Mouse (Mus musculus): ENCODE results near the gene Wfdc12.

Gene Wfdc12

GRCm38 (mm10) chr2:164175850-164176249, 14.6 kb downstream of the Wfdc12 start:
- DNase-seq (ENCODE audit: low spot score) = no peak

GRCm38 (mm10) chr2:164174649-164175395, 15.6 kb downstream of the Wfdc12 start:
- no peak for DNase-seq (ENCODE audit: low spot score)

GRCm38 (mm10) chr2:164173394-164173793, 17.0 kb downstream of the Wfdc12 start:
- DNase-seq (ENCODE audit: low spot score) = no peak

GRCm38 (mm10) chr2:164170902-164171301, 19.5 kb downstream of the Wfdc12 start, which contains the start of gene Kcns1:
Gene Kcns1, minus strand, starts transcription at chr2:164171113.
- DNase-seq (ENCODE audit: low spot score) = no peak

GRCm38 (mm10) chr2:164170326-164170725, 20.1 kb downstream of the Wfdc12 start:
- no peak for DNase-seq (ENCODE audit: low spot score)

GRCm38 (mm10) chr2:164168571-164168946, 21.8 kb downstream of the Wfdc12 start:
- no peak for DNase-seq (ENCODE audit: low spot score)

DNA sequence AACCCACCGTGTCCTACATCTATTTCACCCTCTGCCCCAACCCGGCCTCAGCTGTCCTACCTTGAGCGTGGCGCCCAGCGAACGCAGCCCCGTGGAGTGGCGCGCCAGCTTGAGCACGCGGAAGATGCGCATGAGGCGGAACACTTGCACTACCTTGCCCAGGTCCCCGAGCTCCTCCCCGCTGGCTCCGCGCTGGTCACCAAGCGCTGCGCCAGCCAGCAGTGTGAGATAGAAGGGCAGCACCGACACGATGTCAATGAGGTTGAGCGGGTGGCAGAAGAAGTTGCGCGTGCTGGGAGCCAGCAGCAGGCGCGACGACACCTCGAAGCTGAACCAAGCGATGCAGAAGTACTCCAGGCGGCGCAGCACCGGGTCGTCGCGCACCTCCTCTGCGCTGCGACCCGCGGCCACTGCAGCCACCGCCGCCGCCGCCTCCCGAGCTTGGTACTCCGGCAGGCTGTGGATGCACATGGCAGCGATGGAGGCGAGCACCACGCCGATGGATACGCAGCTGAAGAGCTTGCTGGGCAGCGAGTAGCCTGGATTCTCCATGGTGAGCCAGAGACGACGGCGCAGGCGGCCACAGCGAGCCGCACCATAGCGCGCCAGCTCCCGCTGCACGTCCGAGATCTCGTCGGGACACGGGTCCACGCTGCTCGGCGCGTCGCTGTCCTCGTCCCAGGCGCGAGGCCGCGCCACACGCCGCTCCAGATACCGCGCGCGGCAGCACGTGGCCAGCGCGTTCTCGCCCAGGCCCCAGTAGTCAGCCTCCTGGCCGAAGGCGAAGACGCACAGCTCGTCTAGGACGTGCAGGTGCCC, 22.4 kb downstream of the Wfdc12 start:
- DNase-seq (ENCODE audit: low spot score) = no peak

GRCm38 (mm10) chr2:164164941-164165340, 25.5 kb downstream of the Wfdc12 start:
- no peak for DNase-seq (ENCODE audit: low spot score)

- DNase-seq (ENCODE audit: low spot score) = no peak
These were observed 28.8 kb downstream of the Wfdc12 start for GRCm38 (mm10) chr2:164161515-164162055.

GRCm38 (mm10) chr2:164158838-164159237, 31.6 kb downstream of the Wfdc12 start:
- DNase-seq (ENCODE audit: low spot score) = no peak

DNA sequence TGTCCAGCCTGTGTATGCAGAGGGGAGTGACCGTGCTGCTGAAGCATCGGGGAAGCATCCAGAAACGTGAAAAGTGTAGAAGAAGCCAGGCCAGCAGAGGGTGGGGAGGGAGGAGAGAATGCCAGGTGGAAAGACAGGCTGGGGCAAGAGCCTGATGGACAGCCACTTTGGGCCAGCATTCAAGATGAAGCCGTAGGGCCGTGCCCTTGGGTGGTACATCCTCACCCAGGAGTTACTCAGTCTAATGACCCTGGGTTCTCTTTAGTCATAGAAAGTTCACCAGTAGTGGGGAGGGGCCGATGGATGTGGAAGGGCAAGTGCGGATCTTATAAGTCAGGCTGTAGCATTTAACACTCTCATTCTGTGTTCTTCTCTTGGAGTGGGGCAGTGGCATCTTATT, 34.2 kb downstream of the Wfdc12 start:
- no peak for DNase-seq (ENCODE audit: low spot score)

DNA sequence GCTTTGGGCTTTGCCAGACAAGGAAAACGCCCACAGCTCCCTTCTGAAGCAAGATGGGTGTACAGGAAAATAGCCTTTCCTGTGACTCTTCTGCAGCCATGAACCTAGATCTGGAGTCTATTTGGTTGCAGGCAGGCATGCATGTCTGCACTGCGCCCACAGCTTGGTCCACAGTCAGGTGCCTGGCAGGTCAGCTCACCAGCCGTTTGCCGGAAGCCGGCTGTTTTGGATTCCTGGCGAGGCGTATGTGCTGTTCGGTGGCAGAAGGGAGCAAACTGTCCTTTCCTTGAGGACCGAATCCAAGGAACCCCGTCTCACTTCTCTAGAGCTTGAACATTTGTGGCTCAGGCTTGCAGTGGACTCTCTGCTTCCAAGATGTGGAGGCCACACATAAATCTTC, 36.4 kb downstream of the Wfdc12 start:
- DNase-seq (ENCODE audit: low spot score) = no peak

- DNase-seq (ENCODE audit: low spot score) = no peak
These were observed 38.1 kb downstream of the Wfdc12 start for GRCm38 (mm10) chr2:164152341-164152740.

DNA sequence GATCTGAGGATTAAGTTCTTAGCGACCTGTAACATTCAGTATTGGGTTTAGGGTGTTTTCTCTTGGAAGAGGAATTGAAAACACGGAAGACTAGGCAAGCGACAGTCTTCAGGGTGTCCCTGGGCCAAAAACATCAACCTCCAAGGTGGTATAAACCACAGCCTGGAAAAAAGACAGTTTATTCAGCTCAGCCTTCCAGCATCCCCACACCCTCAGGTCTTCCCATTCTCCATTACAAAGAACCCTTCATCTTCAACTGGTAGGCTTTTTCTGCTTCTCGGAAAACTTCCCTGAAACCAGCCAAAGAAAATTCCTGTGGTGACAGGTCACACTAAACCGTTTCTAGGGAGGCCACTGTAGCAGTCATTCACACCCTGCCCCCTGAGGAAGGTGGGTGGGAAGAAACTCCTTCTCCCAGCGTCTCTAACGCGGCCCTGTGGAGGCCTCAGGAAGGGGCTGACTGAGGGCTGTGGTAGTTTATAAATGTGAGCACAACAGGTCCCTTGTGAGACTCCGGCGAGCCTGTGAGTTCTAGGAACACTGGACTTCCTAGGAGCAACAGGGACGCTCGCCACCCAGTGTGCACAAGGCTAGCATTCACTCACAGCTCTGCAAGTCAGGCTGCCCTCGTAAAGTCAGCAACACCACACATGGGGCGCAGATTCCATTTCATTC, 40.2 kb downstream of the Wfdc12 start:
- no peak for DNase-seq (ENCODE audit: low spot score)

- no peak for DNase-seq (ENCODE audit: low spot score)
These were observed 43.9 kb downstream of the Wfdc12 start for GRCm38 (mm10) chr2:164146556-164146955.

DNA sequence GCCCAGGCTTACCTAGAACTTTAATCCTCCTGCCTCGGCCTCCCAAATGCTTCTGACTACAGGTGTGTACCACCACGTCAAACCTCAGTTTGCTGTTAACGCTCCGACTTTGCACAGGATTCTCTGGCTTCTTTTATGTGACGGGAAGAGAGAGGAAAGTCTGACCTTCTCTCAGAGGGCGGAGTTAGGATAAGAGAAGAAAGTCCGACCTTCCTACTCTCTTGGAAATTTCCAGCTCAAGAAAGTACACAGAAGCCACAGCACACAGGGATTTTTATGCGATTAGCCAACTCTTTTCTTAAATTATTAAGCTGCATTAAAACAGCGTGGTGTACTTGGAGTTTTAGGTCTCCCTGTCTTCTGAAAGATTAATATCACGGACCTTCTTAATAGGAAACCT, 45.9 kb downstream of the Wfdc12 start:
- DNase-seq (ENCODE audit: low spot score) = no peak

- DNase-seq (ENCODE audit: low spot score) = no peak
These were observed 46.4 kb downstream of the Wfdc12 start for GRCm38 (mm10) chr2:164144025-164144424.

GRCm38 (mm10) chr2:164142021-164142420, 48.4 kb downstream of the Wfdc12 start:
- no peak for DNase-seq (ENCODE audit: low spot score)

Data from yolk sac, embryonic 10.5 days (tissue).